Mouse (Mus musculus) bone marrow, adult 2 months (tissue): ENCODE results near the gene Gm44503. TPM values are rescaled to one million over a fixed set of nuclear protein-coding genes. Genes with fewer than 3 reads are reported as not detected.
A peak's percentile ranks its signal among the peaks of the same experiment; 100 is the strongest.

Experiments used
- H3K27ac ChIP-seq: fragments of 200-500 bp; 2 replicates; pipeline ENCODE4 v1.5.1; 2012; ENCODE audit warnings: low read depth, mild to moderate bottlenecking, control low read depth, inconsistent platforms, low read length; ENCODE audit not compliant: control insufficient read depth, poor library complexity, insufficient read depth
- H3K4me1 ChIP-seq: fragments of 200-500 bp; 2 replicates; pipeline ENCODE4 v1.6.1; 2011; ENCODE audit warnings: low read length; ENCODE audit not compliant: control insufficient read depth, insufficient read depth
- H3K4me3 ChIP-seq: fragments of 200-500 bp; replicated peaks from 2 replicates; pipeline ENCODE3; 2011; ENCODE audit warnings: mild to moderate bottlenecking, low read depth, low read length, control low read depth; ENCODE audit not compliant: control insufficient read depth
- CTCF ChIP-seq: fragments of 200-500 bp; IDR thresholded peaks from 2 replicates; pipeline ENCODE4 v1.5.1; 2011; ENCODE audit warnings: low read length, control low read depth; ENCODE audit not compliant: control insufficient read depth, insufficient read depth
- POLR2A ChIP-seq: fragments of 200-500 bp; IDR thresholded peaks from 2 replicates; pipeline ENCODE4 v1.6.1; 2011; ENCODE audit warnings: low read depth, mild to moderate bottlenecking, control low read depth, low read length, borderline replicate concordance; ENCODE audit not compliant: control insufficient read depth
- WGBS: fragments of 180-500 bp; shearing (Covaris S2); methylation state at CpG from one replicate; pipeline ENCODE4 v1.1.7; 2018; 5-methylcytosine and 5-hydroxymethylcytosine counted together
- polyA plus RNA-seq: library from polyadenylated mRNA; stranded (reverse); fragments of >200 nt; gene quantifications from 2 replicates; pipeline ENCODE4 v1.2.4, GENCODE M21; 2011; ENCODE audit warnings: low replicate concordance; ENCODE audit not compliant: missing spikeins, insufficient read depth, insufficient read length

Gm44503 gene
- polyA plus RNA-seq, 1 experiment, result not detected

DNA sequence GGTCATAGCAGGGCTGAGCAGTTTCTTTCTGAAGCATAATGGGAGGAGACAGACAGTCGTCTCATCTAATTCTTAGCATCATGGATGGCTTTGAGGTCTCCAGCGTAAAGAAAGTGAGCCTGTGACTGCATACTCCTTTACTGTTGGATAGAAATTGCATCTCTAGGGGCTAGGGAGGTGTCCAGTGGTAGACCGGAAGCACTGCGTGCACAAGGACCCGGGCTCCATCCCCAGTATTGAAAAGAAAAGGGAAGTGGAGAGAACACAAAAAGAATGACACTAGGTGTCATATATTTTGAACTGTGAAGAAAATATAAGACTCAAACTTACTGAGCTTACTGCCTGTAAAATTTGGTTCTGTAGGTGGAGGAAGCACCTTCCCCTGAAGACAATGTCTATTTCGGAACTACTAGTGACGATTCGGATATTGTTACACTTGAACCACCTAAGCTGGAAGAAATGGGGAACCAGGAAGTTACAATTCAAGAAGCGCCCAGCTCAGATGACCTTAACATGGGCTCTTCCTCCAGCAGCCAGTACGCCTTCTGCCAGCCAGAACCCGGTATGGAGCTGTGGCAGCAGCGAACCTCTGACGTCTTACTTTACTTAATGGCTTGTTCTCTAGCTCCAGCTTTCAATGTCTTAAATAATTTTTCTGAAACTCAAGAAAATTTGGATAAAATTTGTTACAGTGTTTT lies 42.8 kb downstream of the Gm44503 start:
- Histone ChIP-seq H3K27ac (peak overlapping the region; percentile 73; the same call in 1 of the 2 replicates), H3K4me1 (no peaks in the 10 kb centered on the region; the same call in 1 of the 2 replicates), H3K4me3 (no peak overlapping the region)
- TF ChIP-seq POLR2A (no peak), CTCF (no peak)
- WGBS, result 67% methylated on average over 13 of the region's 13 CpGs

- H3K27ac ChIP-seq, result no peak overlapping the region
- H3K4me1 ChIP-seq, result no peaks in the 10 kb centered on the region; the same call in 1 of the 2 replicates
- TF ChIP-seq POLR2A, result no peak
- TF ChIP-seq CTCF, result no peak
- no peak overlapping the region for H3K4me3 ChIP-seq
- 79% methylated on average over 3 of the region's 3 CpGs for WGBS
Observed at GRCm38 (mm10) chr9:73002177-73002576, 43.5 kb downstream of the Gm44503 start.

DNA sequence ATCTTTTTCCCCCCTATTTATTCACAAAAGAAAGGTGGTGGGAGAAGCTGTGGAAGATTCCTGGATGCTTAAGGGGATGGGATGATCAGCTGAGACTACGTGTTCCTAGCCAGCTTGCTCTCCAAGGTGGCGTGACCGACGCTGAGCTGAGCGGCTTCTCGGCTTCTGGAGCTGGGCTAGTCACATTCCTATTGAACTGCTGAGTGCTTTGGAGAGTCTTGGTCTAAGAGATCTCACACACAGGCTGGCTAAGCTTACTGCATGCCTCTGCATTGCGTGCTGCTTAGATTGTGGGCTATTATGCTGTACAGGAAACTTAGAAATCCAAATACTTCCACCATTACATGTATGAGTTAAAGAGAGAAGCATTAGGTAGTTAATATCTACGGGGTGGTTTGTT lies 45.4 kb downstream of the Gm44503 start:
- Histone ChIP-seq H3K4me3 (no peak overlapping the region), H3K4me1 (no peaks in the 10 kb centered on the region; the same call in 1 of the 2 replicates), H3K27ac (no peak overlapping the region)
- TF ChIP-seq POLR2A (no peak), CTCF (no peak)
- 90% methylated on average over 8 of the region's 8 CpGs for WGBS

GRCm38 (mm10) chr9:73005106-73005505 lies 46.5 kb downstream of the Gm44503 start:
- TF ChIP-seq CTCF, result no peak
- no peak for TF ChIP-seq POLR2A
- no peak overlapping the region for H3K4me3 ChIP-seq
- WGBS, result 66% methylated on average over 6 of the region's 6 CpGs
- H3K4me1 ChIP-seq, result no peaks in the 10 kb centered on the region; the same call in 1 of the 2 replicates
- H3K27ac ChIP-seq, result no peak overlapping the region

- no peak for TF ChIP-seq CTCF
- no peak for TF ChIP-seq POLR2A
- H3K4me1 ChIP-seq, result no peaks in the 10 kb centered on the region; the same call in 1 of the 2 replicates
- no peak overlapping the region for H3K27ac ChIP-seq
- H3K4me3 ChIP-seq, result no peak overlapping the region
- 90% methylated on average over 3 of the region's 3 CpGs for WGBS
Observed at GRCm38 (mm10) chr9:73006175-73006574, 47.5 kb downstream of the Gm44503 start.

GRCm38 (mm10) chr9:73008384-73008783 lies 49.7 kb downstream of the Gm44503 start:
- Histone ChIP-seq H3K27ac (no peak overlapping the region), H3K4me1 (no peaks in the 10 kb centered on the region; the same call in 1 of the 2 replicates), H3K4me3 (no peak overlapping the region)
- WGBS, result 14% methylated on average over 3 of the region's 3 CpGs
- TF ChIP-seq POLR2A (no peak), CTCF (no peak)

DNA sequence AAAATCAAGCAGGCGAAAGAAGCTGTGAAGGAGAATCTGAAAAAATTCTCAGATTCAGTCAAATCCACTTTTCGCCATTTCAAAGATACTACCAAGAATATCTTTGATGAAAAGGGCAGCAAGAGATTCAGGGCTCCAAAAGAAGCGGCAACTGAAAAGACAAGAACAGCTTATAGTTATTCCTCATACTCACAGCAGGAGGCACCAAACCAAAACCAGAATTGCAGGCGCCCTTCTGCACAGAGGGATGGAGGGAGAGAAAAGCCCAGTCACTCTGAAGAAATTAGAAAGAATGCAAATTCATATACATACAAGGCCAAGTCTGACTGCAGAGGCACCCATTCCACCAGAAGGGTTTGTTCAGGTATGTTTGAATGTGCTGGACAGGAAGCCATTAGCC lies 54.0 kb downstream of the Gm44503 start:
- H3K27ac ChIP-seq, result no peak overlapping the region
- H3K4me3 ChIP-seq, result no peak overlapping the region
- TF ChIP-seq POLR2A (no peak), CTCF (no peak)
- no peaks in the 10 kb centered on the region for H3K4me1 ChIP-seq
- WGBS, result 85% methylated on average over 4 of the region's 4 CpGs

GRCm38 (mm10) chr9:73014724-73015123 lies 56.1 kb downstream of the Gm44503 start:
- no peaks in the 10 kb centered on the region for H3K4me1 ChIP-seq
- no peak overlapping the region for H3K4me3 ChIP-seq
- WGBS, result 91% methylated on average over 13 of the region's 13 CpGs
- no peak overlapping the region for H3K27ac ChIP-seq
- no peak for TF ChIP-seq POLR2A
- no peak for TF ChIP-seq CTCF

- Histone ChIP-seq H3K4me3 (no peak overlapping the region), H3K4me1 (no peaks in the 10 kb centered on the region), H3K27ac (no peak overlapping the region)
- WGBS, result 84% methylated on average over 10 of the region's 10 CpGs
- TF ChIP-seq CTCF (no peak), POLR2A (no peak)
Observed at GRCm38 (mm10) chr9:73019841-73020240, 61.2 kb downstream of the Gm44503 start.
